Mouse (Mus musculus): ENCODE measurements around the gene 4931422A03Rik. TPM values are rescaled to one million over a fixed set of nuclear protein-coding genes. Genes with fewer than 3 reads are reported as not detected.

The 4931422A03Rik gene
- total RNA-seq, 1 experiment from 2014 or later, result not detected

GRCm38 (mm10) chr2:103975904-103976303 lies 52.3 kb downstream of the 4931422A03Rik start:
- peak; percentile 44; the same call in 1 of the 2 replicates for ATAC-seq (replicated peaks; ENCODE audit: insufficient number of reproducible peaks, low FRiP score, low TSS enrichment, poor library complexity, severe bottlenecking)

GRCm38 (mm10) chr2:103971838-103972237 lies 56.3 kb downstream of the 4931422A03Rik start:
- no peak for ATAC-seq (replicated peaks; ENCODE audit: insufficient number of reproducible peaks, low FRiP score, low TSS enrichment, poor library complexity, severe bottlenecking)

GRCm38 (mm10) chr2:103970791-103971649 lies 57.1 kb downstream of the 4931422A03Rik start:
- 0 out of 2 replicates have a peak, but pooled peaks have one; percentile 7 for ATAC-seq (replicated peaks; ENCODE audit: insufficient number of reproducible peaks, low FRiP score, low TSS enrichment, poor library complexity, severe bottlenecking)

GRCm38 (mm10) chr2:103970041-103970790 lies 57.9 kb downstream of the 4931422A03Rik start:
- ATAC-seq (replicated peaks; ENCODE audit: insufficient number of reproducible peaks, low FRiP score, low TSS enrichment, poor library complexity, severe bottlenecking), result peak; percentile 54; the same call in 1 of the 2 replicates

- peak; percentile 41; the same call in 1 of the 2 replicates for ATAC-seq (replicated peaks; ENCODE audit: insufficient number of reproducible peaks, low FRiP score, low TSS enrichment, poor library complexity, severe bottlenecking)
Observed at GRCm38 (mm10) chr2:103969437-103970040, 58.6 kb downstream of the 4931422A03Rik start.

GRCm38 (mm10) chr2:103968919-103969436 lies 59.2 kb downstream of the 4931422A03Rik start:
- ATAC-seq (replicated peaks; ENCODE audit: insufficient number of reproducible peaks, low FRiP score, low TSS enrichment, poor library complexity, severe bottlenecking), result no peak

- no peak for ATAC-seq (replicated peaks; ENCODE audit: insufficient number of reproducible peaks, low FRiP score, low TSS enrichment, poor library complexity, severe bottlenecking)
Observed at GRCm38 (mm10) chr2:103968186-103968585, 60.0 kb downstream of the 4931422A03Rik start.

GRCm38 (mm10) chr2:103965391-103965790 lies 62.8 kb downstream of the 4931422A03Rik start:
- 0 out of 2 replicates have a peak, but pooled peaks have one; percentile 39 for ATAC-seq (replicated peaks; ENCODE audit: insufficient number of reproducible peaks, low FRiP score, low TSS enrichment, poor library complexity, severe bottlenecking)

- ATAC-seq (replicated peaks; ENCODE audit: insufficient number of reproducible peaks, low FRiP score, low TSS enrichment, poor library complexity, severe bottlenecking), result no peak
Observed at GRCm38 (mm10) chr2:103962349-103962748, 65.8 kb downstream of the 4931422A03Rik start.

- no peak for ATAC-seq (replicated peaks; ENCODE audit: insufficient number of reproducible peaks, low FRiP score, low TSS enrichment, poor library complexity, severe bottlenecking)
Observed at GRCm38 (mm10) chr2:103959574-103959973, 68.6 kb downstream of the 4931422A03Rik start.

- no peak for ATAC-seq (replicated peaks; ENCODE audit: insufficient number of reproducible peaks, low FRiP score, low TSS enrichment, poor library complexity, severe bottlenecking)
Observed at GRCm38 (mm10) chr2:103959066-103959465, 69.1 kb downstream of the 4931422A03Rik start.

- ATAC-seq (replicated peaks; ENCODE audit: insufficient number of reproducible peaks, low FRiP score, low TSS enrichment, poor library complexity, severe bottlenecking), result no peak
Observed at GRCm38 (mm10) chr2:103958634-103959033, 69.5 kb downstream of the 4931422A03Rik start.

- no peak for ATAC-seq (replicated peaks; ENCODE audit: insufficient number of reproducible peaks, low FRiP score, low TSS enrichment, poor library complexity, severe bottlenecking)
Observed at GRCm38 (mm10) chr2:103957649-103958546, 70.3 kb downstream of the 4931422A03Rik start, which contains the start of gene Lmo2. Gene Lmo2 (plus strand): TSS chr2:103957986.

- ATAC-seq (replicated peaks; ENCODE audit: insufficient number of reproducible peaks, low FRiP score, low TSS enrichment, poor library complexity, severe bottlenecking), result no peak
Observed at GRCm38 (mm10) chr2:103956867-103957266, 71.3 kb downstream of the 4931422A03Rik start.

GRCm38 (mm10) chr2:103955714-103956113 lies 72.4 kb downstream of the 4931422A03Rik start:
- ATAC-seq (replicated peaks; ENCODE audit: insufficient number of reproducible peaks, low FRiP score, low TSS enrichment, poor library complexity, severe bottlenecking), result no peak

- no peak for ATAC-seq (replicated peaks; ENCODE audit: insufficient number of reproducible peaks, low FRiP score, low TSS enrichment, poor library complexity, severe bottlenecking)
Observed at GRCm38 (mm10) chr2:103953050-103953835, 74.9 kb downstream of the 4931422A03Rik start.

- ATAC-seq (replicated peaks; ENCODE audit: insufficient number of reproducible peaks, low FRiP score, low TSS enrichment, poor library complexity, severe bottlenecking), result no peak
Observed at GRCm38 (mm10) chr2:103947982-103948655, 80.0 kb downstream of the 4931422A03Rik start.
